Mouse (Mus musculus) neural tube, embryonic 10.5 days (tissue): ENCODE results near the gene Vmn2r54.
"Not testable (repeated sequence)": the region's sequence is repeated elsewhere in the genome, so short reads cannot be mapped to it uniquely, and the experiment has no call there.

Experiments
- DNase-seq: peaks from one replicate; pipeline ENCODE4 v3.0.0-alpha.2; 2017; ENCODE audit warnings: low spot score; ENCODE audit errors: extremely low spot score

The Vmn2r54 gene

GRCm38 (mm10) chr7:12640219-12640618 is at the start of gene Vmn2r54:
TSS of gene Vmn2r54 (minus strand) at chr7:12640319.
- DNase-seq = not testable (repeated sequence)

GRCm38 (mm10) chr7:12684903-12685302 is 44.8 kb upstream of the Vmn2r54 start, which contains the start of gene Vmn2r55:
TSS of gene Vmn2r55 (minus strand) at chr7:12685003.
- DNase-seq = not testable (repeated sequence)

- no peak for DNase-seq
Measured at GRCm38 (mm10) chr7:12608688-12609087, 31.4 kb downstream of the Vmn2r54 start, which contains the start of gene Vmn2r53. TSS of gene Vmn2r53 (minus strand) at chr7:12608788.
